Mouse (Mus musculus): ENCODE results near the gene Sypl2.
"Not testable (repeated sequence)": the region's sequence is repeated elsewhere in the genome, so short reads cannot be mapped to it uniquely, and the experiment has no call there.

The Sypl2 gene

GRCm38 (mm10) chr3:108226558-108227350 is at the start of gene Sypl2:
Gene Sypl2 (minus strand): TSS chr3:108226648.
- no peak for DNase-seq (ENCODE audit: low read depth, low spot score)

DNA sequence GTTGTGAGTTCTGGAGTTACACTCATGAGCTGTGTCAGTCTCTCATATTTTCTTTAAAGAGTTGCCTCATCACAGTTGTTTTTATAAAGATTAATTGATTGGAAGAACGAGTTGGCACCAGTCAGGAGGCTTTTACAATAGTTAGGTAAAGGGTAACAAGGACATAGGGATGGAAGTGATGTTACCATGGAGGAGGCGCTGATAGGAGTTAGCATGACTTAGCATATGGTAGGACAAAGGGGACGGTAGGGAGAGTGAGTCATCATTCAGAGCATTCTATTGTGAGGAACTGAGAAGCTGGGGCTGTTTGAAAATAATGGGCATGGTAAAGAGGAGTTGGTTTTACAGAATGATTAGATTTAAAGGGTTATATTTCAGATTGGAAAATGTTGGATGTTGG is 32.9 kb upstream of the Sypl2 start:
- DNase-seq (ENCODE audit: low read depth, low spot score), result no peak

- no peak for DNase-seq (ENCODE audit: low read depth, low spot score)
These were observed 31.5 kb upstream of the Sypl2 start for GRCm38 (mm10) chr3:108257831-108258500.

DNA sequence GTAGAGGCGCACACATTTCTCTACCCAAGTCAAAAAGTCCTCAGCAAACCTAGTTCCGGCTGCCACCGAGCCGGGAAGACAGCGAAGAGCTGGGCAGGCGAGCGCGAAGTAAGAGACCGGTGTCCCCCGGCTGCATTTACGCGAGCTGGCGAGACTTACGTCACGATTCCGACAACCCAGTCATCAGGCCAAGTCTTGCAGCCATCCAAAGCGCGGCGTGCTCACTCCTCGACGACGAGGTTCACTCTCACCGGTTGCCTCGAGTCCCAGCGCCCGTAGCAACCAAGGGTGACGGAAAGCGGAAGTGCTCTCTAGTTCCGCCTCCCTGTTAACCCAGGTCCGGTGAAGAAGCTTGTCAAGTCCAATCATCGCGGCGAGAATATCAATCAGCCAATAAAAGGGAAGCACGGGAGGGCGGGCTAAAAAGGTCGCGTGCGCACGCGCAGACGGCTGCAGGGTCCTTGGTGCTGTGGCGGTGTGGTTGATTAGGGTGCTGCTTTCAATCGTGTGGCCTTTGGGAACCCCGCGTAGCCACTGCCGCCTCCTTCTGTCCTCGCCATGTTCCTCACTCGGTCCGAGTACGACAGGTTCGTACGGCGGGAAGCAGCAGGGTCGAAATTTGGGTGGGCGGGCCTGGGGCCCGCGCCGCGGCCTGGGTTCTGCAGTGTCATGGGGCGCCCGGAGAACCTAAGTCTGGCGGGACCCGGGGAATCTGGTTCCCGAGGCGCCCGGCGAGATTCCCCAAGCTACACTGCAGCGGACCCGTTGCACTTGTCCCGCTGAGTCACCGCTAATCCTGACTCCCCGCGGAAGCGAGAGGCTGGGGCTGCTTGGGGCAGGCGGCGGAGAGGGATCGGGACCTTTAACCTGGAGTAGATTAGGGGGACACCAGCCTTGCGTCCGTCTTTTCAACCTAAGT is 30.5 kb upstream of the Sypl2 start, which contains the start of gene Psma5:
Psma5 (plus strand) TSS at position 208 of the 919 bp plus-strand sequence.
- peak; percentile 95 for DNase-seq (ENCODE audit: low read depth, low spot score)

GRCm38 (mm10) chr3:108246857-108247256 is 20.4 kb upstream of the Sypl2 start:
- no peak for DNase-seq (ENCODE audit: low read depth, low spot score)

GRCm38 (mm10) chr3:108241243-108241839 is 14.9 kb upstream of the Sypl2 start:
- no peak for DNase-seq (ENCODE audit: low read depth, low spot score)

GRCm38 (mm10) chr3:108237474-108238102 is 11.1 kb upstream of the Sypl2 start:
- DNase-seq (ENCODE audit: low read depth, low spot score), result not testable (repeated sequence)

- no peak for DNase-seq (ENCODE audit: low read depth, low spot score)
These were observed 5.2 kb upstream of the Sypl2 start for GRCm38 (mm10) chr3:108231646-108232045.

GRCm38 (mm10) chr3:108227521-108227920 is 1.1 kb upstream of the Sypl2 start:
- DNase-seq (ENCODE audit: low read depth, low spot score), result no peak

DNA sequence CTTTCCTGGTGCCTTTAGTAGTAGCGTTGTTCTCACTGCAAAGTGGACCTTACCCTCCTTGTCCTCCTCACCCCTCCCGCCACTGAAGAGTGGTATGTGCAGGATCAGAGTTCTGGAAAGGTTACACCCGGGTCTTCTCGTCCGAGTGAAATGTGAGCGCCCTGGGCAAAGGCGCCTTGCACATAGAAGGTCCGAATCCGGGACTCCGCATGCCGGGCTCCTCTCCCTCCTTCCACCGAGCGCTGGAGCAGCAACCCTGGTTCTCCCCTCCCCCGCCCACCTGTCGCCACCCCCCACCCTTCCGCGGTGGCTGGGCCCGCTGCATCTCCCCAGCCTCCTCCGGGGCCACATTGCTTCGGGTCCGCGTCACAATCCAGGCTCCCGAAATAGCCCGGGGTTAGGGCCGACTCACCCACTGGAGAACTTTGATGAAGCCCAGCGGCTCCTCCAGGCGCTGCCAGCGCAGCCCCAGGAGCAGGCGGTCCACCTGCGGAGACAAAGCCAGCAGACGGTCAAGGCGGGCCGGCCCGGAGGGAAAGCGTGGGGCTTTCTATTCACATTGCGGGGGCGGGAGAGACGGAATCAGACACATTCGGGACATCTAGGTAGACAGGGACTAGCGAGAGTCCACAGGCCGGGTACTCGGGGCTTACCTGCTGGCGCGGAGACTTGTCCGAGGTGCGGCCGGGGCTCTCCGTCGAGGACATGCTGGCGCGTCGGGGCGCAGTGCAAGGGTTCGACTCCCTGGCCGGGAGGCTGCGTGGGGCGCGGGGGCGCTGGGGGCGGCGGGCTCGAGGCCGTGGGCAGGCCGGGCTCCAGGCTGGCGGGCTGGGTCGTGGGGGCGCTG is 514 bp downstream of the Sypl2 start:
- DNase-seq (ENCODE audit: low read depth, low spot score), result no peak

DNA sequence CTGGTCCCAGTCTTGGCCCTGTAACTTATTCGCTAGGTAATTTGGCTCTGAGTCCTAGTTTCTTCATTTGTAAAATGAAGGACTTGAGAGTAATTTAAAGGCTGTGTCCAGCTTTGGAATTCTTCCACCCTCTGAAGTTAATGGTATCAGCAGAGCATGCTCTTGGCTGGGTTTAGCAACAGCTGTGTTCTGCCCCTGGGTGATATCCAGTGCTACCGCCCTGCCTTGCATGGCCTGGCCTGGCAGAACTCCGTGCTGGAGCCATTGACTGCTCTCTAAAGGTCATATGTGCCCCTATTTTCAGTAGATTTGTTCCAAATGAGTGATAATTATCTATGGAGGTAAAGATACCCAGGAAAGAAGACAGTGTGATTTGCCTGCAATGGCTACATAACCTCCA is 5.8 kb downstream of the Sypl2 start:
- no peak for DNase-seq (ENCODE audit: low read depth, low spot score)

DNA sequence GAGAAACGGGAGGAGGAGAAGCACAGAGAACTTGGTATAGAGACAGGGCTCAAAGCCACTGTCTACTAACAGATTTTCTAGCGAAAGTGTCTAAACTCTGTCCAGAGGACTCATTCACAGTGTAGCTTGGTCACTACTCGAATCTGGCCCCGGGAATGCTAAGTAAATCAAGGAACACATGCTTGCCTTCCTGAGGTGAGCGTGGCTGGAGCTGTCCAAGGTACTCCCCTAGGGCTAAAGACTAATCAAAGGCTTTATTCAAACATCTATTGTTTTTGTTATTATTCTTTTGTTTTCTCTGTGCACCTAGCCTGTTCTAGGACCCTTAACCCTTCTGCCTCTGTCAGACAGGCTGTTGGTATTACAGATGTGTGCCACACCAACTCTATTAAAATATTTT is 11.7 kb downstream of the Sypl2 start:
- no peak for DNase-seq (ENCODE audit: low read depth, low spot score)

DNA sequence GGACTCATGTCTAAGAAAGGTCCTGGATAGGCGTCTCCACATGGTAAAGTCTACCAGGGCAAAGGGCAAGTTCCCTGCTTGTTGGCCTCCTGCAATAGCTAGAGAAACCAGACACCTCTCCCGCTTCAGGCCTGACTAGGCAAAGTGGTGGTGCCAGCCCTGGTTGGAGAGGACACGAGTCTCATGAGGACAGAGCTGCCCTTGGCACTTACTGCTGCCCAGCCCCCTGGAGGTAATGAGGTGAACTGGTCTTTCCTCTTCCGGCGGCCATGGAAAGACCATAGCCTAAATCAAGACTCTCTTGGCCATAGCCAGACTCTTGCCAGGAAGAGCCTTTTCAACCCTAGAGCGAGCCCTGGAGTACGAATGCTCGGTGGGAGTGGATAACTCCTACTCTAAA is 14.0 kb downstream of the Sypl2 start:
- no peak for DNase-seq (ENCODE audit: low read depth, low spot score)

GRCm38 (mm10) chr3:108211845-108212244 is 14.6 kb downstream of the Sypl2 start:
- DNase-seq (ENCODE audit: low read depth, low spot score), result no peak

GRCm38 (mm10) chr3:108210771-108211139 is 15.7 kb downstream of the Sypl2 start, which contains the start of gene Atxn7l2:
Gene Atxn7l2 (minus strand): TSS chr3:108210934.
- no peak for DNase-seq (ENCODE audit: low read depth, low spot score)

DNA sequence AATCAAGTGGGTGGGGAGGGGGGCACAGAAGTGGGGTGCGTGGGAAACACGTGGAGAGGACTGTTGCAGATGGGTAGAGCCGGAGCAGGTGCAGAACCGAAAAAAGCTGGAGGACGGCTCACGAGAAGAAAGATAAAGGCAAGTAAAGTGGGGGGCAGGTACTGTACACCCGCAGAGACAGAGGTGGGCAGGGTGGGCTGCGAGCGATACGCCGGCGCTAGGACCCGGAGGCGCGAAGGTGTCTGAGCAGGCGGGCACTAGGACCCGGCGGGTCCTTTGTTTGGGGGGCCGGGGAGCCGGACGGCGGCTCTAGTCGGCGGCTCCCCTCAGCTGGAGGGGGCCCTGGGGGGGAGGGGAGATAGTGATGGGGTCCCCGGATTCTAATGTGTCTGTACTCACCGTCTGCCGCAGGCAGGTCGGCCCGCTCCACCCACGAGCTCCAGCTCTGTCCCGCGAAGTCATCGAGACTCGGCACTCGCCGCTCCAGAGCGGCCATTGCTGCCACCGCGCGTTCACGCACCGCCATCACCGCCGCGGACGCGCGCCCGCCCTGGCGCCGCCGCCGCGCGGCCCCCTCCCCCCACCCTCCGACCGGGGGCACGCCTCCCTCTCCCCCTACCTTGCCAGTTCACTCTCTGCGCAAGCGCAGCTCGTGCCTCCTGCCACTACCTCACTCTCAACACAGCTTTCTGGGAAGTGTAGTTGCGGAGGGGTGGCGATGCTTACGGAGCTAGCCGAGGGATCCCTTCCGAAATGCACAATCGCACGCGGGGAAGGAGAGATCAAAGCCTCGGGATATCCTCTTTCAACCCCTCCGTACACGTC is 16.3 kb downstream of the Sypl2 start:
- DNase-seq (ENCODE audit: low read depth, low spot score), result peak; percentile 94

DNA sequence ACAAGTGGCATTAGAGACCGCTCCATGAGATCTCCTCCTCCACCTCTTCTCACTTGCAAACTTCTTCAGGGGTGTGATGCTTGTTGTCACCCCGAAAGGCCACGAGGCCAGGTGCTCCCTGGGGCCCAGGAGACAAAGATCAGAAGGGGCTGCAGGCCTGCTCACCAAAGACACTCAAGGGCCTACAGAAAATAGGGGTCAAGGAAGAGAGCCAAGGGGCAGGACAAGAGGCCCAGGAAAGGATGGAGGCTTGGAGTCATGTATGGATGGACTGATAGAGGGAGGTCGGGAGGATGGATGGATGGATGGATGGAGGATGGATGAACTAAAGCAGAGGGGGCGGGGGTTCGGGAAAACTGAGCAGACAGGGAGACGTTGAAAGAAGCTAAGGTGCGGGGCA is 16.9 kb downstream of the Sypl2 start:
- no peak for DNase-seq (ENCODE audit: low read depth, low spot score)

DNA sequence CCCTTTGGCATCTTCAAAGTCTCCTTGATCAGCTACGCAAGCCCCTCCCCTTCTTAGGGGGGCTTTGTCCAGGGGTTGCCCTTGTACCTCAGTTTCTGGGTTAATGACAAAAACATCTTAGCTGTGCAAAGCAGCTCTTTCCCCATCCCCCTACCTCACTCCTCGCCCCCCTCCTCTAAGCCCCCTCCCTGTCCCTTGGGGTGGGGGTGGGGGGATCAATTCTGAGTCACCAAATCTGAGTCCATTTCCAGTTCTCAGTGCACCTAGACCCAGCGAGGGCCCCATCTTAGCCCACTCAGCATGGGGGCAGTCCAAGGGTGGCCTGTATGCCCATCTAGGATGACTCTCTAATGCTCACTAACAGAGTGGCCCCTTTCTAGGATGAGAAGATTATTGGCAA is 17.4 kb downstream of the Sypl2 start:
- no peak for DNase-seq (ENCODE audit: low read depth, low spot score)

DNA sequence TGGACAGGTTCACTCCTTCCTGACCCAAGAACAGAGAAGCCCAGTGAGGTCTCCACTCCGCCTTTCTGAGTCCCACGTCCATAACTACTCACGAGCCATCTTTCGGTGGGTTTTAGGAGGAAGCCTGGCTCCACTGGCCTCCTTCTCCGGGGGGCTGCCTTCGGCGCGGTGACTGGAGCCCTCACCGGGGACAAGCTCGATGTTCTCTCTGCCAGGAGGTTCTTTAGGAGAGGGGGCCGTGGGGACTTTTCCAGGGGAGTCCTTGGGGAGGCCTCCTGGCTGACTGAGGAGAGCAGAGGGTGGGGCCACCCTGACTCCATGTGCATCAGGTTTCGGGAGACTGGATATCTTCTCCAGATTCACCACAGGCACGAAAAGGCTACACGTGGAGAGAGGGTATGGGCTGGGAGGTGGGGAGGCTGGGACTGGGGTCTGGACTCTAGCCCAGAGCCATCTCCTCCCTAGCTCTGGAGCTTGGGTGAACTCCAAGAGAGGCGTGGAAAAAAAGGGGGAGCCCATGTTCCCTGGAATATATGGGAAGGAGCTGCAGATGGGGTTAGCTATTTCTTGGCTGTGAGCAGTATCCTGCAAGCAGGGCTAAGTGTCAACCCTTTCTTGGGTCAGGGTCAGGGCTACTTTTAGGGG is 19.6 kb downstream of the Sypl2 start:
- DNase-seq (ENCODE audit: low read depth, low spot score), result no peak

All from retina, adult 2 months (tissue).